Mouse (Mus musculus) kidney, embryonic 15.5 days (tissue): ENCODE measurements around the gene Adgrd1. TPM values are rescaled to one million over a fixed set of nuclear protein-coding genes. Genes with fewer than 3 reads are reported as not detected.

Source experiments
- ATAC-seq: fragments of 200-750 bp; cut with Nextera tagmentation; replicated peaks from 2 replicates; pipeline ENCODE4 v1.8.0; 2017; ENCODE audit warnings: moderate TSS enrichment; ENCODE audit not compliant: low FRiP score
- H3K27ac ChIP-seq: fragments of 300-500 bp; sonication (generic); 2 replicates; pipeline ENCODE4 v1.5.1; 2015; ENCODE audit warnings: mild to moderate bottlenecking, inconsistent platforms
- H3K27me3 ChIP-seq: fragments of 300-500 bp; sonication (generic); 2 replicates; pipeline ENCODE4 v1.6.1; 2015; ENCODE audit warnings: inconsistent platforms
- H3K36me3 ChIP-seq: fragments of 300-500 bp; sonication (generic); 2 replicates; pipeline ENCODE4 v1.6.1; 2015; ENCODE audit warnings: inconsistent platforms
- H3K4me1 ChIP-seq: fragments of 300-500 bp; sonication (generic); 2 replicates; pipeline ENCODE4 v1.6.1; 2015; ENCODE audit warnings: inconsistent platforms
- H3K4me2 ChIP-seq: fragments of 300-500 bp; sonication (generic); 2 replicates; pipeline ENCODE4 v1.6.1; 2015; ENCODE audit warnings: moderate library complexity, mild to moderate bottlenecking, inconsistent platforms
- H3K4me3 ChIP-seq: fragments of 300-500 bp; sonication (generic); replicated peaks from 2 replicates; pipeline ENCODE4 v1.5.1; 2015; ENCODE audit warnings: mild to moderate bottlenecking, inconsistent platforms
- H3K9ac ChIP-seq: fragments of 300-500 bp; sonication (generic); 2 replicates; pipeline ENCODE4 v1.6.1; 2015; ENCODE audit warnings: mild to moderate bottlenecking, inconsistent platforms
- H3K9me3 ChIP-seq: fragments of 300-500 bp; sonication (generic); replicated peaks from 2 replicates; pipeline ENCODE4 v1.6.1; 2016; ENCODE audit warnings: inconsistent platforms
- WGBS: fragments of 180-500 bp; shearing (Covaris S2); methylation state at CpG from one replicate; pipeline ENCODE4 v1.1.7; 2015; ENCODE audit warnings: mixed read lengths; 5-methylcytosine and 5-hydroxymethylcytosine counted together
- polyA plus RNA-seq: library from polyadenylated mRNA; unstranded; fragments of >200 nt; fragmentation: Nextera tagmentation; extraction: Ambion mirVana; gene quantifications from 2 replicates; pipeline ENCODE4 v1.2.1, GENCODE M21; 2015

The Adgrd1 gene
- polyA plus RNA-seq, 1 experiment from 2014 or later: 1.8 TPM

GRCm38 (mm10) chr5:129186260-129186659 is 89.7 kb downstream of the Adgrd1 start:
- no peak overlapping the region for H3K4me3 ChIP-seq
- no peak overlapping the region for H3K9ac ChIP-seq
- H3K9me3 ChIP-seq: no peaks in the 10 kb centered on the region
- 10% methylated on average over 2 of the region's 2 CpGs for WGBS
- peaks cover 48% of the 10 kb centered on the region for H3K4me1 ChIP-seq
- no peak overlapping the region for H3K4me2 ChIP-seq
- peaks cover 23% of the 10 kb centered on the region for H3K27me3 ChIP-seq
- ATAC-seq: no peak
- peak overlapping the region; percentile 73 for H3K27ac ChIP-seq
- H3K36me3 ChIP-seq: no peaks in the 10 kb centered on the region

- Histone ChIP-seq H3K9ac (no peak overlapping the region), H3K4me1 (peaks cover 48% of the 10 kb centered on the region), H3K36me3 (no peaks in the 10 kb centered on the region), H3K9me3 (no peaks in the 10 kb centered on the region), H3K4me3 (no peak overlapping the region), H3K27me3 (peaks cover 16% of the 10 kb centered on the region; the same call in 1 of the 2 replicates), H3K27ac (peak overlapping the region; percentile 74), H3K4me2 (no peak overlapping the region)
- 56% methylated on average over 7 of the region's 7 CpGs for WGBS
- ATAC-seq: 0 out of 2 replicates have a peak, but pooled peaks have one; percentile 34
These were observed 90.4 kb downstream of the Adgrd1 start for GRCm38 (mm10) chr5:129186926-129187325.

- Histone ChIP-seq H3K9ac (no peak overlapping the region), H3K4me1 (peaks cover 30% of the 10 kb centered on the region), H3K4me3 (no peak overlapping the region), H3K27ac (no peak overlapping the region), H3K27me3 (0 out of 2 replicates have a peak, but pooled peaks cover 9% of the 10 kb centered on the region), H3K4me2 (no peak overlapping the region), H3K9me3 (no peaks in the 10 kb centered on the region), H3K36me3 (no peaks in the 10 kb centered on the region)
- no peak for ATAC-seq
- WGBS: 61% methylated on average over 6 of the region's 6 CpGs
These were observed 92.5 kb downstream of the Adgrd1 start for GRCm38 (mm10) chr5:129189071-129189470.

- Histone ChIP-seq H3K9me3 (no peaks in the 10 kb centered on the region), H3K4me2 (no peak overlapping the region), H3K4me3 (no peak overlapping the region), H3K4me1 (peaks cover 23% of the 10 kb centered on the region), H3K27ac (no peak overlapping the region), H3K9ac (no peak overlapping the region), H3K36me3 (no peaks in the 10 kb centered on the region), H3K27me3 (no peaks in the 10 kb centered on the region)
- ATAC-seq: no peak
- WGBS: 69% methylated on average over 7 of the region's 7 CpGs
These were observed 93.5 kb downstream of the Adgrd1 start for GRCm38 (mm10) chr5:129190077-129190476.

- 64% methylated on average over 9 of the region's 9 CpGs for WGBS
- H3K4me1 ChIP-seq: no peaks in the 10 kb centered on the region
These were observed 100.0 kb downstream of the Adgrd1 start for GRCm38 (mm10) chr5:129196501-129196900.

GRCm38 (mm10) chr5:129196971-129197519 is 100.5 kb downstream of the Adgrd1 start:
- Histone ChIP-seq H3K9ac (no peak overlapping the region), H3K4me1 (no peaks in the 10 kb centered on the region), H3K9me3 (no peaks in the 10 kb centered on the region), H3K27me3 (0 out of 2 replicates have a peak, but pooled peaks cover 3% of the 10 kb centered on the region), H3K36me3 (no peaks in the 10 kb centered on the region), H3K4me3 (no peak overlapping the region), H3K27ac (no peak overlapping the region), H3K4me2 (no peak overlapping the region)
- WGBS: 76% methylated on average over 9 of the region's 9 CpGs
- ATAC-seq: no peak

More at GRCm38 (mm10) chr5:129196501-129196900, 100.0 kb downstream of the Adgrd1 start:
- H3K4me2 ChIP-seq: no peak overlapping the region
- 0 out of 2 replicates have a peak, but pooled peaks have one; percentile 31 for ATAC-seq
- no peaks in the 10 kb centered on the region for H3K36me3 ChIP-seq
- H3K9ac ChIP-seq: no peak overlapping the region
- H3K27ac ChIP-seq: no peak overlapping the region
- H3K4me3 ChIP-seq: no peak overlapping the region
- 0 out of 2 replicates have a peak, but pooled peaks cover 3% of the 10 kb centered on the region for H3K27me3 ChIP-seq
- no peaks in the 10 kb centered on the region for H3K9me3 ChIP-seq

- H3K4me2 ChIP-seq: no peak overlapping the region
- H3K9me3 ChIP-seq: no peaks in the 10 kb centered on the region
- no peaks in the 10 kb centered on the region for H3K36me3 ChIP-seq
- no peak overlapping the region for H3K27ac ChIP-seq
- H3K9ac ChIP-seq: no peak overlapping the region
- peaks cover 6% of the 10 kb centered on the region; the same call in 1 of the 2 replicates for H3K27me3 ChIP-seq
- no peak overlapping the region for H3K4me3 ChIP-seq
- no peaks in the 10 kb centered on the region for H3K4me1 ChIP-seq
- ATAC-seq: no peak
- 72% methylated on average over 3 of the region's 3 CpGs for WGBS
These were observed 103.6 kb downstream of the Adgrd1 start for GRCm38 (mm10) chr5:129200132-129200531.

GRCm38 (mm10) chr5:129208279-129208678 is 111.7 kb downstream of the Adgrd1 start:
- peak overlapping the region; percentile 9 for H3K27ac ChIP-seq
- H3K4me1 ChIP-seq: peaks cover 22% of the 10 kb centered on the region
- no peaks in the 10 kb centered on the region for H3K9me3 ChIP-seq
- H3K27me3 ChIP-seq: peaks cover 31% of the 10 kb centered on the region
- no peak overlapping the region for H3K9ac ChIP-seq
- no peak overlapping the region for H3K4me2 ChIP-seq
- H3K4me3 ChIP-seq: no peak overlapping the region
- H3K36me3 ChIP-seq: no peaks in the 10 kb centered on the region
- peak; percentile 58 for ATAC-seq

- Histone ChIP-seq H3K4me1 (peaks cover 22% of the 10 kb centered on the region), H3K9ac (no peak overlapping the region), H3K4me3 (no peak overlapping the region), H3K27ac (peak overlapping the region; percentile 9), H3K27me3 (peaks cover 37% of the 10 kb centered on the region), H3K9me3 (no peaks in the 10 kb centered on the region), H3K4me2 (no peak overlapping the region), H3K36me3 (no peaks in the 10 kb centered on the region)
- WGBS: 38% methylated on average over 4 of the region's 4 CpGs
- ATAC-seq: peak; percentile 69
These were observed 112.3 kb downstream of the Adgrd1 start for GRCm38 (mm10) chr5:129208845-129209244.

GRCm38 (mm10) chr5:129211385-129212031 is 115.0 kb downstream of the Adgrd1 start:
- Histone ChIP-seq H3K36me3 (no peaks in the 10 kb centered on the region), H3K9me3 (no peaks in the 10 kb centered on the region), H3K9ac (no peak overlapping the region), H3K4me3 (no peak overlapping the region), H3K4me1 (peaks cover 32% of the 10 kb centered on the region), H3K27ac (no peak overlapping the region), H3K27me3 (peaks cover 42% of the 10 kb centered on the region), H3K4me2 (0 out of 2 replicates have a peak overlapping the region, but pooled peaks have one; percentile 0)
- ATAC-seq: no peak
- WGBS: 44% methylated on average over 14 of the region's 14 CpGs

- Histone ChIP-seq H3K4me2 (no peak overlapping the region), H3K9ac (no peak overlapping the region), H3K36me3 (no peaks in the 10 kb centered on the region), H3K27me3 (peaks cover 40% of the 10 kb centered on the region), H3K4me1 (peaks cover 46% of the 10 kb centered on the region), H3K4me3 (no peak overlapping the region), H3K27ac (no peak overlapping the region), H3K9me3 (no peaks in the 10 kb centered on the region)
- WGBS: 65% methylated on average over 9 of the region's 9 CpGs
- no peak for ATAC-seq
These were observed 117.5 kb downstream of the Adgrd1 start for GRCm38 (mm10) chr5:129214023-129214422.

GRCm38 (mm10) chr5:129216001-129216400 is 119.5 kb downstream of the Adgrd1 start:
- Histone ChIP-seq H3K36me3 (no peaks in the 10 kb centered on the region), H3K27me3 (peaks cover 34% of the 10 kb centered on the region), H3K9ac (no peak overlapping the region), H3K4me2 (no peak overlapping the region), H3K27ac (no peak overlapping the region), H3K9me3 (0 out of 2 replicates have a peak, but pooled peaks cover 3% of the 10 kb centered on the region), H3K4me1 (peaks cover 41% of the 10 kb centered on the region), H3K4me3 (no peak overlapping the region)
- WGBS: 88% methylated on average over 2 of the region's 2 CpGs
- no peak for ATAC-seq
